Mouse (Mus musculus): ENCODE results near the gene Nptx1. TPM values are rescaled to one million over a fixed set of nuclear protein-coding genes. Genes with fewer than 3 reads are reported as not detected.

Nptx1 gene
- polyA plus RNA-seq, 1 experiment from 2014 or later = not detected

DNA sequence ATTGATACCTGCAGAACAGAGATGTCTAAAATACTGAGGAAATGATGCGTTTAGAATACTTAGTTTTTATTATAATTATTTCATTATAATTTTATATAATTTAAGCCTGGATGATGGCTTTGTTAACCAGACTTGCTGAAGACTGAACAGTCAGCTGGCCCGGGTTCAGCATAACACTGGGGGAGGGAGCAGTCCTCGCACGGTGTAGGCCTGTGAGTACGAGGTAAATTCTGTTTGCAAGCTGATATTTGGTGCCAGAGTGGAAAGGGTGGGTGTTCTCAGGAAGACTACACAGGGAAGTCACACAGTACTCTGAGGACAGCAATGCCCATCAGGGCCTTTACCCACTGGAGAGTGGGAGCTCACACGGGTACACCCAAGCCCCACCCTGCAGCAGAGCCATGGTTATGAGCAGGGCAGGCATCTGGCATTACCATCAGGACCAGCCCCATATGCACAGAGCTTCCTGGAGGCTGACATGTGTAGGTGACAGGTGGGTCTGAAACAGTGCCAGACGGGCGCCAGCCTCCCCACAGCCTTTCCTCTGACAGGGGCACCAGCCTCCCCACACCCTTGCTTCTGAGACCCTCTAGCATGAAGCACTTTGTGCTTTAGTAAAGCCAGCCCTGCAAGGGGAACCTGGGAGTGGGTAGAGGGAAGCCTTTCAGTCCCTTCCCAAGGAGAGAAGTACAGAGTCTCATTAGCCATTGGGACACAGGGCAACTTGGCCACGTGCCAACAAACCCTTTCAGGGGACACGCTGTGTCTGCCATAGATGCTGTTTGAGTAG lies 3.2 kb upstream of the Nptx1 start:
- Histone ChIP-seq H3K27me3 (peaks cover 95% of the 10 kb centered on the region), H3K4me2 (no peak overlapping the region), H3K9me3 (replicated peaks) (no peaks in the 10 kb centered on the region), H3K9ac (no peak overlapping the region), H3K27ac (replicated peaks) (no peak overlapping the region), H3K36me3 (replicated peaks) (no peaks in the 10 kb centered on the region), H3K4me1 (replicated peaks) (peaks cover 37% of the 10 kb centered on the region), H3K4me3 (replicated peaks) (no peak overlapping the region)
- 45% methylated on average over 10 of the region's 10 CpGs for WGBS (ENCODE audit: insufficient replicate concordance)
- no peak for ATAC-seq (ENCODE audit: insufficient read depth)

DNA sequence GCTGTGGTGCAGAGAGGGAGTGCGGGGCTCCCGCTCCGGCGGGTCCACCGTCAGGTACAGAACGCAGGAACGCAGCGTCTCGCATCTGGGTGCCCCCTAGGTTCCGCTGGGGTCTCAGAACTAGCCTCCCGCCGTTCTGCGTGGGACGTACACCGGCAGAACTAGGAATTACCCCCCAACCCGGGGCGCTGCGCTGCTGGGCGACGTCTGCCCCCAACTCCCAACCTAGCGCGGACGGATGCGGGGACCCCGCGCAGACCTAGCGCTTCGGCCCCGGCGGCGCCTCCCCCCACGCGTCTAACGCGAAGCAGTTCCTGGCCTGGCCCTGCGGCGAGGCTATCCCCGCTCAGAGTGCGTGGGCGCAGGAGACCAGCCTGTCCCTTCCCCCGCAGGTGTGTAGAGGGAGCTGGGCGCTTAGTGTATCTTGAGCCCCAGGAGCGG lies 1.8 kb upstream of the Nptx1 start:
- 1% methylated on average over 43 of the region's 43 CpGs for WGBS (ENCODE audit: insufficient replicate concordance)
- Histone ChIP-seq H3K4me1 (replicated peaks) (peaks cover 37% of the 10 kb centered on the region), H3K4me2 (peak overlapping the region; percentile 70), H3K9ac (no peak overlapping the region), H3K4me3 (replicated peaks) (peak overlapping the region; percentile 42), H3K27ac (replicated peaks) (no peak overlapping the region), H3K9me3 (replicated peaks) (no peaks in the 10 kb centered on the region), H3K36me3 (replicated peaks) (no peaks in the 10 kb centered on the region), H3K27me3 (peaks cover 96% of the 10 kb centered on the region)
- no peak for ATAC-seq (ENCODE audit: insufficient read depth)

DNA sequence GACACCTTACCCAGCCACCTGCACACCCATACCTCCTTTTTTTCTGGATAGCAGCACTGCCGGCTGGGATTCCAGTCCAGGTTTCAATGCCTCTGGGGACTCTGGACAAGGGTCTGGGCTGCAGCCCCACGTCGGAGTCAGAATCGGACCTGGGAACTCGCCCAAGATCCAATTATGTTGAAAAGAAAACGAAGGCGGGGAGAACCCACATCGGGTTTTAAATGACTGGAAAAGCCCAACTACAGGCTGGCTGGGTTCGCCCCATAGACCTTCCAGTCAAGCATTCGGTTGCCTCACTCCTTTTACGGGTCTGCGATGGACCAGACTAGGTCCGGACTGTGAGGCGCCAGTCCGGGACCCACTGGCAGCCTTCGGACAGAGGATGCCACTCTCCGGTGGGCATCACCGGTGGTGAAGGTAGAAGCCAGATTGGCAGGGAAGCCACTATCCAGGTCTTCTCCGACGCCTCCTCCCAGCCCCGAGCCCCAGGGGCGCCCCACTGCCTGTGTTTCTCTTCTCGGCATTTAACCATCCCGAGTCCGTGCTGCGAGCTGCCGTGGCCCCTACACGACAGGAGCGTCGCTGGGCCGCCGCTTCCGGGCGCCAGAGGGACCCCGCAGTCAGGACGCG lies 1.3 kb upstream of the Nptx1 start:
- no peak overlapping the region for H3K27ac ChIP-seq (replicated peaks)
- H3K36me3 ChIP-seq (replicated peaks) = no peaks in the 10 kb centered on the region
- WGBS (ENCODE audit: insufficient replicate concordance) = 3% methylated on average over 37 of the region's 37 CpGs
- peak overlapping the region; percentile 70 for H3K4me2 ChIP-seq
- H3K9ac ChIP-seq = no peak overlapping the region
- H3K4me1 ChIP-seq (replicated peaks) = peaks cover 37% of the 10 kb centered on the region
- H3K9me3 ChIP-seq (replicated peaks) = no peaks in the 10 kb centered on the region
- ATAC-seq (ENCODE audit: insufficient read depth) = no peak
- H3K27me3 ChIP-seq = peaks cover 98% of the 10 kb centered on the region
- peak overlapping the region; percentile 42 for H3K4me3 ChIP-seq (replicated peaks)

GRCm38 (mm10) chr11:119547951-119548591 lies 518 bp upstream of the Nptx1 start:
- Histone ChIP-seq H3K27ac (replicated peaks) (no peak overlapping the region), H3K36me3 (replicated peaks) (no peaks in the 10 kb centered on the region), H3K9ac (no peak overlapping the region), H3K9me3 (replicated peaks) (no peaks in the 10 kb centered on the region), H3K4me3 (replicated peaks) (peak overlapping the region; percentile 42), H3K4me1 (replicated peaks) (peaks cover 37% of the 10 kb centered on the region), H3K4me2 (peak overlapping the region; percentile 70), H3K27me3 (peaks cover 100% of the 10 kb centered on the region)
- WGBS (ENCODE audit: insufficient replicate concordance) = under 1% methylated on average over 39 of the region's 39 CpGs
- no peak for ATAC-seq (ENCODE audit: insufficient read depth)

DNA sequence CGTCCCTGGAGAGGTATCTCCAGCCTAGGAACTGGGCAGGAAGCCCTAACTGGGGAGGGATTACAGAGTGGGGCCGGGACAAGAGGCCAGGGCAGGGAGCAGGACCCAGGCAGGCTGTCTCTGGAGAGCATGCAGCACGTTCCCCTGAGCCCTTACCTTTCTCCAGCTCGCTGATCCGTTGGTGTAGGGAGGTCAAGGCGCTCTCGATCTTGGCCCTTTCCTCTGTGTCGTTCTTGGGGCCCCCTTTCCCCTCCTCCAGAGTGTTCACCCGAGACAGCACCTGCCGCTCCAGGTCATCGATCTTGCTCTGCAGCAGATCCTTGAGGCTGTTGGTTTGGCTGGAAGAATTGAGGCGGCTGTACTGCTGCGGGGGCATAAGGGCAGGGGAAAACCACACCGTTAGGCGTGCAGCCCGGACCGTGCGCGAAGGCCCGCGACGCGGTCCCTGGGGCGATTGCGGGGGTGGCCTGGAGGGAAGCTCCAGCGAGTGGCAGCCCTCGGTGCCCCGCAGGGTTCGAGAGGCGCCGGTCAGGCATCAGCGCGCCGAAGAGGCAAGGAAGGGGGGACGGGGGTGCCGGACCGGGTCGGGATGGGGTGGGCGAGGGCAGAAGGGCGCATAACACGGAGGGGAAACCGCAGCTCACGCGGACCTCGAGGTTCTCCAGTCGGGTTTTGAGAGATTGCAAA lies 914 bp downstream of the Nptx1 start:
- no peak for ATAC-seq (ENCODE audit: insufficient read depth)
- H3K27ac ChIP-seq (replicated peaks) = no peak overlapping the region
- no peaks in the 10 kb centered on the region for H3K36me3 ChIP-seq (replicated peaks)
- H3K4me3 ChIP-seq (replicated peaks) = peak overlapping the region; percentile 42
- WGBS (ENCODE audit: insufficient replicate concordance) = 2% methylated on average over 44 of the region's 46 CpGs
- H3K27me3 ChIP-seq = peaks cover 100% of the 10 kb centered on the region
- H3K4me2 ChIP-seq = peak overlapping the region; percentile 70
- no peak overlapping the region for H3K9ac ChIP-seq
- H3K9me3 ChIP-seq (replicated peaks) = no peaks in the 10 kb centered on the region
- peaks cover 32% of the 10 kb centered on the region for H3K4me1 ChIP-seq (replicated peaks)

DNA sequence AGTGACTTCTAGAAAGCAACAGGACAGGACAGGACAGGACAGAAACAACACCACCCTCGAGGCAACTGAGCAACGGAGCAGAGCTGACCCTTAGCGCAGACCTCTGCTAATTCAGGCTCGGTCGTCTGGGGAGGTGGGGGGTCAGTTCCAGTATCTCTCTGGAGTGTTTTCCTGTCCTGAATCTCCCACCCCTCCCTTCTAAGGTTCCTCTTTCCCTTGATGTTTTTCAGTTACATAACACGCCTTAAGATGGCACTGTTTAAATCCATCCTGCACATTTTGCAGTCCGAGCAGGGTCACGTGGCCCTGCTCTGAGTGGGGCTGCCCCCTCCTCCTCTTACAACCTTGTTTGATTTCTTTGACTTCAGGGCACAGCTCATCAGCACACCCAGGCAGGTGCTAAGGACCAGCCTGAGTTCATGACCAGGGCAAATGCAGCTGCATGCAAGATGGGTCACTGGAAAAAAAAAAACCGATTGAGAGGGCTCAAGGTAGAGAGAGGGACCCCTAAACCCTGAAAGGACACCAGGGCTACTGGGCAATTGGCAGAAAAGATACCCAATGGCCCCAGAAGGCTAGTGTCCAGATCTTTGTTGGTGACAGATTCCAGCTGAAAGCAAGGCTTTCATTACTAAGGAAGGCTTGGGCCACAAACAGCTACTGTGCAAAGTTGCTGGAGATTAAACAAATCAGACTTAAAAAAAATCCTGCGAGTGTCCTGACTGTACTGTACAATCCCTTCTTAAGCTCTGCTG lies 1.6 kb downstream of the Nptx1 start:
- Histone ChIP-seq H3K4me2 (no peak overlapping the region), H3K36me3 (replicated peaks) (no peaks in the 10 kb centered on the region), H3K27ac (replicated peaks) (no peak overlapping the region), H3K9me3 (replicated peaks) (no peaks in the 10 kb centered on the region), H3K27me3 (peaks cover 100% of the 10 kb centered on the region), H3K9ac (no peak overlapping the region), H3K4me3 (replicated peaks) (no peak overlapping the region), H3K4me1 (replicated peaks) (peaks cover 32% of the 10 kb centered on the region)
- ATAC-seq (ENCODE audit: insufficient read depth) = no peak
- WGBS (ENCODE audit: insufficient replicate concordance) = 2% methylated on average over 10 of the region's 10 CpGs

DNA sequence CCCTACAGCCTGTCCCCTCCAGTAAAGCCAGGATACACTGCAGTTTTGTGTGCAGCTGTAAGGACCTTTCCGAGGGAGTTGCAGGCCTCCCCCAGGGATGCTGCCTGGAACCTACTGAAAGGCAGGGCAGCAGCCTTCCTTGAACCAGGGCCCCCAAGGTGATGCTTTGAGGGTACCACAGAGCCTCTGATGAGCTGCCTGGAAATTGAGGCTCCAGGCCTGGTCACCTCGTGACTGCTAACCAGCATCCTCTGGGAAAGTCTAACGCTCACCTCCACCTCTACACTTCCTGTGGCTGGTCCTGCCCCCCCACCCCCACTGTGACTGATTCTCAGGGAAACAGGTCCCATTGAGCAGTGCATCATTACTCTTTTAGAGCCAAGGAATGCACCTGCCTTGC lies 2.3 kb downstream of the Nptx1 start:
- Histone ChIP-seq H3K36me3 (replicated peaks) (no peaks in the 10 kb centered on the region), H3K27ac (replicated peaks) (no peak overlapping the region), H3K9me3 (replicated peaks) (no peaks in the 10 kb centered on the region), H3K9ac (no peak overlapping the region), H3K27me3 (peaks cover 100% of the 10 kb centered on the region), H3K4me2 (no peak overlapping the region), H3K4me3 (replicated peaks) (no peak overlapping the region), H3K4me1 (replicated peaks) (peaks cover 32% of the 10 kb centered on the region)
- no peak for ATAC-seq (ENCODE audit: insufficient read depth)
- 30% methylated on average over 3 of the region's 3 CpGs for WGBS (ENCODE audit: insufficient replicate concordance)

DNA sequence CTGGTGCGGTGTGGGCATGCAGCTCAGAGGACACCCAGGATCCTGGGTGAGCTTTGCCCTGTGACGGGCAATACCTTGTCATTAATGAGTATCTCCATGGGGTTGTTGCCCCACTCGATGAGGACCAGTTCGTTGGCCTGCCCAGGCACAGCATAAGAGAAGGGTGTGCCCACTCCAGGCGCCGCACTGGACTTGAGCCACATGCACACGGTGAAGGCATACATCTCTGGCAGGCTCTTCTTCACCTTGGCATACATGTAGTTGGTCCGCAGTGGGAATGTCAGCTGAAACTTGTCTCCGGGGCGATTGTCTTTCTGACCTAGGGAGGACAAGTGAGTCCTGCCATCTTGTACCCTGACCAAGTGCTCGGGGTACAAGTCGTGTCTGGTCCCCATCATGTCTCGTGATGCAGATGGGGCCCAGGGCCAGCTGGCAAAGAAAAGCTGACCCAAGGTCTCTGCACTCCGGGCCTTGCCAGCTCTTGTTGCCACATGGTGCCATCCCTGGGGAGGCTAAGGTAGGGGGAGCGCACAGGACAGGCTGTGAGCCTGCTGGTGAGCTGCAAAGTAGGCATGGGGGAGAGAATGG lies 2.9 kb downstream of the Nptx1 start:
- Histone ChIP-seq H3K4me2 (no peak overlapping the region), H3K9ac (no peak overlapping the region), H3K4me1 (replicated peaks) (peaks cover 31% of the 10 kb centered on the region), H3K36me3 (replicated peaks) (no peaks in the 10 kb centered on the region), H3K27ac (replicated peaks) (no peak overlapping the region), H3K9me3 (replicated peaks) (no peaks in the 10 kb centered on the region), H3K27me3 (peaks cover 100% of the 10 kb centered on the region), H3K4me3 (replicated peaks) (no peak overlapping the region)
- WGBS (ENCODE audit: insufficient replicate concordance) = 65% methylated on average over 15 of the region's 15 CpGs
- no peak for ATAC-seq (ENCODE audit: insufficient read depth)

- Histone ChIP-seq H3K9me3 (replicated peaks) (no peaks in the 10 kb centered on the region), H3K4me2 (no peak overlapping the region), H3K9ac (no peak overlapping the region), H3K36me3 (replicated peaks) (no peaks in the 10 kb centered on the region), H3K4me3 (replicated peaks) (no peak overlapping the region), H3K27me3 (peaks cover 99% of the 10 kb centered on the region), H3K4me1 (replicated peaks) (peaks cover 24% of the 10 kb centered on the region), H3K27ac (replicated peaks) (no peak overlapping the region)
- WGBS (ENCODE audit: insufficient replicate concordance) = 52% methylated on average over 16 of the region's 16 CpGs
- no peak for ATAC-seq (ENCODE audit: insufficient read depth)
These were observed 3.6 kb downstream of the Nptx1 start for GRCm38 (mm10) chr11:119543816-119544517.

DNA sequence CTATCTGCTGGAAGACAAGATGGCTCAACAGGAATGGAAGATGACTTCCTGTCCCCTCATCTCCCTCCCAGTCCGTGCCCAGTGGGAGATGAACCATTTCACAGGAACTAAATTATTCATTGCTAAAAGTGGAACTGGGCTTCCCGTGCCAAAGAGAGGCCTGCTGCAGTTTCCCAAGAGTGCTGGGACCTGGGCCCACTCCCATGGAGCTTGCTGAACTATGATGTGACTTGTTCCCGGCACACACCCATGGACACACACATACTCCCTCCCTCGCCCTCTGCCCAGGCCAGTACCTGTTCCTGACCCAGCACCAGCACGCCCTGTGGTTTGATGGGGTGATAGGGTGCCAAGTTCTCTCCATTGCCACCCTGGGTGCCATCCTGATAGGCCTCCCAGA lies 4.7 kb downstream of the Nptx1 start:
- Histone ChIP-seq H3K4me1 (replicated peaks) (peaks cover 14% of the 10 kb centered on the region), H3K9me3 (replicated peaks) (no peaks in the 10 kb centered on the region), H3K4me2 (no peak overlapping the region), H3K9ac (no peak overlapping the region), H3K4me3 (replicated peaks) (no peak overlapping the region), H3K36me3 (replicated peaks) (no peaks in the 10 kb centered on the region), H3K27me3 (peaks cover 89% of the 10 kb centered on the region), H3K27ac (replicated peaks) (no peak overlapping the region)
- WGBS (ENCODE audit: insufficient replicate concordance) = 51% methylated on average over 5 of the region's 5 CpGs
- no peak for ATAC-seq (ENCODE audit: insufficient read depth)

Data from liver, embryonic 15.5 days (tissue).